Mouse (Mus musculus) ovary, adult 18-20 months (tissue): ENCODE measurements at regions not wholly inside any gene's neighbourhood (a gene's known extent, or its start where the extent isn't known, plus 50 kb on each side); places are given as distances from the start of the nearest gene placed in this dataset.
A peak's percentile ranks its signal among the peaks of the same experiment; 100 is the strongest.

ENCODE experiments used
- DNase-seq: peaks from one replicate; pipeline ENCODE4 v3.0.0; 2022; ENCODE audit warnings: low spot score, mixed read lengths

GRCm38 (mm10) chr10:96955776-96956448 is 339.1 kb downstream of the Btg1 start:
- no peak for DNase-seq

GRCm38 (mm10) chr10:96956449-96956834 is 339.6 kb downstream of the Btg1 start:
- no peak for DNase-seq

GRCm38 (mm10) chr10:96957019-96957418 is 340.2 kb downstream of the Btg1 start:
- no peak for DNase-seq

- no peak for DNase-seq
These were observed 353.0 kb downstream of the Btg1 start for GRCm38 (mm10) chr10:96969825-96970224.

DNA sequence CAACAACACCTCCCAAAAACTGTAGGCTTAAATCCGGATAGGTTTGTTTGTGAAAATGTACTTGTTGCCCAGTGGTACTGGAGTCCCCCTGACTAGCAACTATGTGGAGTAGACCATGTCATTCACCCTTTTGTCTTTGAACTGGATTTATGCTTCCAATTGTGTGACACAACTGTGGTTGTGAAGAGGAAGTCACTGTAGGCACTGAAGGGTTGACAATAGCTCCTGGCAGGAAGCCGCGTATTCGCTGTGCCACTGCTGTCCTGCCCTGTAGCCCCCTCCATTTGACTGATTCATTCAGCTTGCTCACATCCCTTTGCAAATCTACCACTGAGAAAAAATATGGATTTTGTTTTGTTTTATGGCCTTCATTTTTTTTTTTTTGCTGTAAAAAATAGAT is 353.9 kb downstream of the Btg1 start:
- DNase-seq, result no peak

- no peak for DNase-seq
These were observed 355.0 kb downstream of the Btg1 start for GRCm38 (mm10) chr10:96971810-96972209.

- DNase-seq, result no peak
These were observed 357.6 kb downstream of the Btg1 start for GRCm38 (mm10) chr10:96974326-96974977.

- DNase-seq, result no peak
These were observed 359.9 kb downstream of the Btg1 start for GRCm38 (mm10) chr10:96976691-96977090.

DNA sequence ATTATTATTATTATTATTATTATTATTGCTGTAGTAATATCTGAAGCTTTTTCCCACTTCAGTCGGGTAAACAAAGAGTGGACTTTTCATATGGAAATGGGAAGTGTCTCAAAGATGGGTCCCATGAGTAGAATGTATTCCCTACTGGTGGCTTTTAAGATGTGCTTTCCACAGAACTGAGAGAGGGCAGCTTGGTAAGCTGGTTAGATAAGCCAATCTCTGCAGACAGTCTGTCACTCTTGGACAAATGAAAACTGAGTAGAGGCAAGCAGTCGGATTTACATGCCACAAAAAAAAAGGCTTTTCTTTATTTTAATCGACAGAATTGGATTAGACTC is 363.7 kb downstream of the Btg1 start:
- DNase-seq, result no peak

DNA sequence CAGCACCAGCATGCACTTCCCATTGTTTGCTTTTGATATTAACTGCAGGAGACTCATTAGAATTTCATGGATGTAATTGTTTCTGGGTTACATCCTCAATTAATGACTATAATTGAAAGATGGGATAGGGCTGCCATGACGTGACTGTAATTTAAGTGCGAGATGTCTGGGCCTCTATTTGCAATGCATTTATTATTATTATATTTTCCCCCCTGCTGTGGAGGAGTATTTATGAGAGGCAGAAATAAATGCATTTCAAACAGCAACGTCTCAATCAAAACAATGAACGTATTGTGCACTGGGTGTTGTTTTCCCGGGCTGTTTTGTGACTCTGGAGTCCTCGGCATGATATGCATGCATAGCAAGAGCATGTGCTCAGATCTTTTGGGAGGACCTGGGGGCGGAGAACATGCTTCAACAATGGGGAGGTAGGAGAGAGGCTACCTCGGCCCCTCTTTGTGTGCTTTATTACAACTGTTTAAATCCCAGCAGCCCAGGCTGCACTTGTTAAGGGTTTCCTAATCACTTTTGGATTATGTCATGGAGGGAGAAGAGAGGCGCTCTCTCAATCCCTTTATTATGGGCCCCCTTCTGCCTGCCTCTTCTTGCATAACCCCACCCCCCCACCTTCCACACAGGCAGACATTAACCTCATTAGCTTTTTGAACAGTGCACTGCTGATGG is 364.2 kb downstream of the Btg1 start:
- no peak for DNase-seq

DNA sequence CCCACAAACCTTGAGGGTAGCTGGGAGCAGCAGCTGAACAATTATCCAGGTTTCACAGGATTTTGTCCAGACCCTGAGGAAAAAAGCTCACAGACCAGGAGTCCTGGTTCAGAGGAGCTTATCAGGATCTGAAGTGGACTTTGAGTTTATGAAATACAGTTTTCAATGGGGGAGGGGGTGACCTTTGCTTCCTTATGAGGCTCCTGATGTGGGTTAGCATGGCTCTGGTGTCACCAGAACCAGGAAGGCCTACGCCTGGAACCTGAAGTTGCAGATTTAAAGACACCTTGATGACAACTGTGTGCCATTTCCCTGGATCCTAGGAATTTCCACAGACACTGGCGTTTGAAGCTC is 364.7 kb downstream of the Btg1 start:
- DNase-seq, result no peak

- no peak for DNase-seq
These were observed 384.1 kb downstream of the Btg1 start for GRCm38 (mm10) chr10:97000871-97001270.

- DNase-seq, result no peak
These were observed 392.1 kb downstream of the Btg1 start for GRCm38 (mm10) chr10:97008873-97009272.

GRCm38 (mm10) chr10:97009859-97010258 is 393.1 kb downstream of the Btg1 start:
- DNase-seq, result no peak

GRCm38 (mm10) chr10:97018641-97019040 is 401.8 kb downstream of the Btg1 start:
- no peak for DNase-seq

DNA sequence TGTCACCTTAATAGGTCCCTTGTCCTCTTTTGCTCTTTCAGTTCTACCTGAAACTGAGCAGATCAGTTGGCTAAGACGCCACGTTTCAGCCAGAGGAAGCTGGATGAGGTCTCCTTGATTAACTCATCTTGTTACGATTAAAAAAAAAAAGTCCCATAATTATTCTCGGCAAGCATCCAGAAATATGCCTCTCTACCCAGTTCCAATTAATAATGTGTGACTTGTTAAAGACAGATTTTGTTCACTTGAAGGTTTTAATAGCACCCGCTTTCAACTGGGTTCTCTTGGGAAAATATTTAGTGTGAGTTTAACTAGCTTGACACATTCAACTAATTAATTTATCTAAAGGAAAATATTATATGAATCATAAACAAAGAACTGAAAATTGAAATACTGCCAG is 412.0 kb downstream of the Btg1 start:
- no peak for DNase-seq

DNA sequence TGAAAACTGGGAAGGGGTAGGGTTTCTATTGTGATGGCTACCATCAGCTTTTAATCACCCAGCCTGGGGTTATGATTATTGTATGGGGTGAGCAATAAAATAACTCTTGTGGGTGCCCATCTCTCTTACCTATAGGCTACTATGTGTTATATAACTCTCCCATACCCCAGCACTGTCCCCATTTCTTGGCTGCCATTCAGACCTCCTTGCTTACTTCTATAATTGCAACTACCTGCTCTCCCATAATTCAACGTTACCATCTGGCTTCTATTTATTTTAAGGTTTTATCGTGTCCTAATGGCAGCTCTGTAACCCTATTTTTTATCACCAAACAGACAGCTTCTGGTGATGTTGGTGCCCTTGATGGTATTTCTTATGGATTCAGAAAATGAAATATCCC is 414.2 kb downstream of the Btg1 start:
- no peak for DNase-seq

DNA sequence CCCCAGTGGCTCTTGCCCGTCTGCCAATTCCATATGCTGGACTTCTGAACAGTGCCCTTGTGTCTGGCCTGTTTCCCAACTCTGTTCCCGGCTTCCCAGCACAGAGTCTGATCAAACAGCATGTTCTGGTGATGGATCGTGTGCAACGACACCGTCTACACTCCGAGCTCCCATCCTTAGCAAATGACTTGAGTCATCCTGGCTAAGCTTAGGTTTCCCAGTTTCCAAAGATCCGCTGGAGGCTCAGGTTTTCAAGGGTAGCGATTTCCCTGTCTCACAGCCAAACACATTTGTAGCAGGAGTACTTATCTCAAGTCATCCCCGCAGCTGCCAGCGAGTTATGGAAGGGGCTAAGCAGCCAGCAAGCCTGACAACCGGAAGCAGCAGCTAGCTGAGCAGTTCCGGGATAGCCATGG is 418.6 kb downstream of the Btg1 start:
- peak; percentile 4 for DNase-seq

GRCm38 (mm10) chr10:97038025-97038424 is 421.2 kb downstream of the Btg1 start:
- DNase-seq, result no peak

- DNase-seq, result no peak
These were observed 430.8 kb downstream of the Btg1 start for GRCm38 (mm10) chr10:97047566-97047965.

- no peak for DNase-seq
These were observed 431.2 kb downstream of the Btg1 start for GRCm38 (mm10) chr10:97047996-97048395.

DNA sequence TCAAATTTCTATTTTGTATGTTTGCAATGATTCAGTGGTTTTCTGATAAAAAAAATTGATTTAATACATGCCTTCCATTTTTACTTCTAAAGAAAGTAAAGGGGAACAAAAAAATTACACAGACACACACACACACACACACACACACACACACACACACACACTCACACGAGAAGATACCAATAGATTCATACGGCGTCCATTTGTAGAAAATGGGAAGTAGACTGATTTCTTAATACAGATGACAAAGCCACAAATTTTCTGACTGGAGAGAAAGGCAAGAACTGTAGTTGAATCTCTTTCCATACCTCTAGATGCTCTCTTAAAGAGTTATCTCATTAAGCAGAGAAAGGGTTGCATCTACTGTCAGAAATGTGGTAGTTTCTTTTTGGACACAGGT is 424.9 kb upstream of the Dcn start:
- DNase-seq, result no peak

- DNase-seq, result no peak
These were observed 417.4 kb upstream of the Dcn start for GRCm38 (mm10) chr10:97061961-97062360.

- no peak for DNase-seq
These were observed 414.9 kb upstream of the Dcn start for GRCm38 (mm10) chr10:97064546-97064945.
